ENCODE assay signal across 8 mouse cellular contexts in the genomic region with DNA sequence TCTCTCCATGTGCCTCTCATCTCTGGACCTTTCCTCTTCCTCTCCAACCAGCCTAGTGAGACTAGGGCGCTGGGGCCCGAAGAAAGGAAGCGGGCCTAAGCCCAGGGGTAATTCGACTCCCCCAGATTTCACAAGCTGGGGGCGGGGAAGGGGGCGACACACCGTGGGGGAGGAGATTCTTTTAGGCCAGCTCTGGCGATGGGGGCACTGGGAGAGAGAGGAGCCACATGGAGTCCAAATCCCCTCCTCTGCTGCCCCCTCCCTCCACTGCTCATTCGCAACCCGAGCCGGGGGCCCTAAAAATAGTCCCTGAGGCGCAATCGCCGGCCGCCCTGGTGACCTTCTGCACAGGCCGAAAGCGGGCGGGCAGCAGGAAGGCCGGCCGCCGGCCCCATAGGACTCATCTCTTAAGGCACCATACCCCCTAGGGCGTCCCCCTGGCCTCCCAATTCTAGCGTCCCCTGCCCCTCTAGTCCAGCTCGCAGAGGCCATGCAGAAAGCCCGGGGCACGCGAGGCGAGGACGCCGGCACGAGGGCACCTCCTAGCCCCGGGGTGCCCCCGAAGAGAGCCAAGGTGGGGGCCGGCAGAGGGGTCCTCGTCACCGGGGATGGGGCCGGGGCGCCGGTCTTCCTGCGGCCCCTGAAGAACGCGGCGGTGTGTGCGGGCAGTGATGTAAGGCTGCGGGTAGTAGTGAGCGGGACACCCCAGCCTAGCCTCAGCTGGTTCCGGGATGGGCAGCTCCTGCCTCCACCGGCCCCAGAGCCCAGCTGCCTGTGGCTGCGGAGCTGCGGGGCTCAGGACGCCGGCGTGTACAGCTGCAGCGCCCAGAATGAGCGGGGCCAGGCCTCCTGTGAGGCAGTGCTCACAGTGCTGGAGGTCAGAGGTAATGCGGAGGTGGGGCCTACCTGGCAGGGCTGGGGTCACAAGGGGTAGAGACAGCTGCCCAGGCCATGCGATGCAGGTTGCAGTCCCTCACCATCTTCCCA. TPM values are rescaled to one million over a fixed set of nuclear protein-coding genes. Genes with fewer than 3 reads are reported as not detected.
DNase-seq lines count a peak whose midpoint lies in the region; ATAC-seq and TF ChIP-seq lines count a peak whose summit lies in the region.

A gene (plus strand): TSS at position 348 of the 987 bp plus-strand sequence.

- peak within 1 kb of the TSS; percentile 54 for H3K4me2 ChIP-seq in hindbrain, embryonic 12.5 days (replicated peaks)
- peak within 1 kb of the TSS; percentile 2; the same call in 1 of the 2 replicates for H3K4me2 ChIP-seq in liver, embryonic 14.5 days (ENCODE audit: low read depth)

- DNase-seq in cerebellum, adult 9-11 months: peak; percentile 51
- DNase-seq in cerebellum, postnatal 4 days (ENCODE audit: low spot score in 2 of 2): no peak
- DNase-seq in ES-E14 (ENCODE audit: low read depth, low spot score): no peak
- DNase-seq in gastrocnemius, adult 18-20 months (ENCODE audit: low spot score): peak; percentile 89
- DNase-seq in liver, embryonic 14.5 days (ENCODE audit: low read depth in 3 of 3, low spot score in 3 of 3): no peak
- no peak for DNase-seq in right cerebral cortex, postnatal 36 days (ENCODE audit: low spot score in 2 of 2)

- peak within 1 kb of the TSS; percentile 12 to 56; a peak in 3 of 4 replicates for H3K4me3 ChIP-seq in ES-E14 (ENCODE audit: insufficient read depth in 1 of 2, low read depth in 1 of 2, low read length in 2 of 2, poor library complexity in 1 of 2, severe bottlenecking in 1 of 2)
- peak within 1 kb of the TSS; percentile 25 for H3K4me3 ChIP-seq in hindbrain, embryonic 12.5 days
- no peak within 1 kb of the TSS for H3K4me3 ChIP-seq in liver, embryonic 14.5 days (ENCODE audit: insufficient read depth in 1 of 2, low read depth in 2 of 2, low read length in 2 of 2)

- peak within 1 kb of the TSS; percentile 21 for H3K9ac ChIP-seq in ES-E14 (ENCODE audit: insufficient read depth, low read depth, low read length, poor library complexity, severe bottlenecking)
- peak within 1 kb of the TSS; percentile 61 for H3K9ac ChIP-seq in hindbrain, embryonic 12.5 days
- H3K9ac ChIP-seq in liver, embryonic 14.5 days (replicated peaks): no peak within 1 kb of the TSS

- TF ChIP-seq EP300 in liver, embryonic 14.5 days (IDR thresholded peaks at IDR 0.05; ENCODE audit: low read depth): no peak

- H3K36me3 ChIP-seq in ES-E14 (ENCODE audit: control insufficient read depth, insufficient read depth, low read length, poor library complexity, severe bottlenecking): no peaks in the 10 kb centered on the region
- no peaks in the 10 kb centered on the region for H3K36me3 ChIP-seq in hindbrain, embryonic 12.5 days
- no peaks in the 10 kb centered on the region for H3K36me3 ChIP-seq in liver, embryonic 14.5 days (replicated peaks; ENCODE audit: control insufficient read depth, insufficient read depth, low read depth)

- in situ Hi-C loops in ES-E14 (cut with MboI; ENCODE audit: low sequenced_read_pairs in 2 of 2, unreplicated experiment in 2 of 2): no loop called here

- H3K4me1 ChIP-seq in ES-E14 (ENCODE audit: control insufficient read depth in 2 of 2, insufficient read depth in 2 of 2, low read length in 2 of 2, poor library complexity in 1 of 2): peaks cover 0 to 11% of the 10 kb centered on the region in 2 experiments; a peak in 2 of 4 replicates
- H3K4me1 ChIP-seq in hindbrain, embryonic 12.5 days: peaks cover 18% of the 10 kb centered on the region
- H3K4me1 ChIP-seq in liver, embryonic 14.5 days (replicated peaks; ENCODE audit: control insufficient read depth in 2 of 2, insufficient read depth in 2 of 2, low read length in 1 of 2): no peaks in the 10 kb centered on the region

- H3K27ac ChIP-seq in ES-E14 (ENCODE audit: insufficient read depth, low read depth, low read length, poor library complexity, severe bottlenecking): no peak within 1 kb of the TSS
- H3K27ac ChIP-seq in hindbrain, embryonic 12.5 days: no peak within 1 kb of the TSS
- H3K27ac ChIP-seq in liver, embryonic 14.5 days: no peak within 1 kb of the TSS

- ATAC-seq in hindbrain, embryonic 12.5 days (ENCODE audit: low FRiP score): peak; percentile 43
- ATAC-seq in liver, embryonic 14.5 days (ENCODE audit: insufficient read depth): no peak
- no peak for ATAC-seq in monocyte, adult 5-6 weeks (replicated peaks; ENCODE audit: insufficient number of reproducible peaks, low FRiP score, low TSS enrichment, poor library complexity, severe bottlenecking)

- H3K27me3 ChIP-seq in hindbrain, embryonic 12.5 days: peaks cover 43% of the 10 kb centered on the region
- peaks cover 15% of the 10 kb centered on the region for H3K27me3 ChIP-seq in liver, embryonic 14.5 days (ENCODE audit: control insufficient read depth, insufficient read depth, low read length)

- no peak for TF ChIP-seq CTCF in liver, embryonic 14.5 days (IDR thresholded peaks at IDR 0.05; ENCODE audit: low read depth)

- WGBS in hindbrain, embryonic 12.5 days: 5% methylated on average over 56 of the region's 57 CpGs
- WGBS in liver, embryonic 14.5 days (ENCODE audit: insufficient replicate concordance): 7% methylated on average over 57 of the region's 57 CpGs

- no peaks in the 10 kb centered on the region for H3K9me3 ChIP-seq in ES-E14 (ENCODE audit: control insufficient read depth, insufficient read depth, low read depth, low read length)
- H3K9me3 ChIP-seq in hindbrain, embryonic 12.5 days (replicated peaks): no peaks in the 10 kb centered on the region
- no peaks in the 10 kb centered on the region for H3K9me3 ChIP-seq in liver, embryonic 14.5 days (ENCODE audit: control insufficient read depth, low read length)

TF ChIP-seq in ES-E14, 5 proteins besides CTCF, POLR2A, EP300 and RAD21:
- no peak for TF ChIP-seq CHD2 (IDR thresholded peaks at IDR 0.05; ENCODE audit: low read depth, low read length)
- no peak for TF ChIP-seq MAFK (IDR thresholded peaks at IDR 0.05; ENCODE audit: insufficient read depth, low read depth, low read length)
- TF ChIP-seq ZC3H11A (IDR thresholded peaks at IDR 0.05; ENCODE audit: borderline replicate concordance, low read depth, low read length): no peak
- TF ChIP-seq ZNF384 (IDR thresholded peaks at IDR 0.05; ENCODE audit: low read depth, low read length): no peak
- no peak for TF ChIP-seq HCFC1 (IDR thresholded peaks at IDR 0.05; ENCODE audit: borderline replicate concordance, insufficient read depth, low read length)

RNA-seq across cellular contexts. Expression of the gene that starts here (rescaled TPM):
- 16.9 and 31.2 TPM in 2 replicates for total RNA-seq in ES-E14 (2012; rRNA removed)
- 100 to 1,000 TPM; 255 to 257 TPM for total RNA-seq in gastrocnemius, adult 18-20 months (2021)
- 19.1 and 19.7 TPM in 2 replicates for polyA plus RNA-seq in hindbrain, embryonic 12.5 days (2016; fragmentation: Nextera tagmentation; extraction: Ambion mirVana)
- polyA plus RNA-seq in liver, embryonic 14.5 days (2012; rRNA removed): 8.4 and 8.5 TPM in 2 replicates
- 8.4 and 9.5 TPM in 2 replicates for polyA plus RNA-seq in liver, embryonic 14.5 days (2014; fragmentation: Nextera tagmentation; extraction: Ambion mirVana)
- 0.49 TPM in 1 of 3 replicates, not detected in the others for total RNA-seq in monocyte, adult 5-6 weeks (2017)

Comparison
In these comparisons a context has a peak if more than half of its experiments do, and no peak if none do; other contexts are left out.
1. RNA of the gene that starts here (total RNA-seq): 255 to 257 TPM in gastrocnemius, adult 18-20 months and 16.9 to 31.2 TPM in ES-E14; 0.49 TPM in monocyte, adult 5-6 weeks; every median in the first group is over 10 times any median in the second.
2. DNase-seq: peak in cerebellum, adult 9-11 months (single experiment) and gastrocnemius, adult 18-20 months (single experiment); none in cerebellum, postnatal 4 days (0 of 2), ES-E14 (single experiment), liver, embryonic 14.5 days (0 of 3) and right cerebral cortex, postnatal 36 days (0 of 2).
3. H3K4me3 ChIP-seq: peak in ES-E14 (2 of 2) and hindbrain, embryonic 12.5 days (single experiment); none in liver, embryonic 14.5 days (0 of 2).